Mouse (Mus musculus) ES-Bruce4 (cell line): Measurements from ENCODE around the gene Atg2a.

Source experiments
- CTCF ChIP-seq: IDR thresholded peaks from one replicate; pipeline ENCODE4 v1.8.1; 2011; ENCODE audit warnings: low read depth, low read length
- POLR2A ChIP-seq: IDR thresholded peaks from one replicate; pipeline ENCODE4 v1.8.1; 2011; ENCODE audit warnings: low read length; ENCODE audit not compliant: insufficient read depth

GRCm38 (mm10) chr19:6272053-6272452, 30.6 kb downstream of the Atg2a start:
- no peak for TF ChIP-seq CTCF
- no peak for TF ChIP-seq POLR2A
